Mouse (Mus musculus): ENCODE measurements at regions not wholly inside any gene's neighbourhood (a gene's known extent, or its start where the extent isn't known, plus 50 kb on each side); places are given as distances from the start of the nearest gene placed in this dataset.
A peak's percentile ranks its signal among the peaks of the same experiment; 100 is the strongest.

GRCm38 (mm10) chr1:129219098-129219497 is 54.0 kb upstream of the Thsd7b start:
- no peaks in the 10 kb centered on the region for H3K36me3 ChIP-seq
- ATAC-seq (ENCODE audit: low FRiP score), result no peak
- WGBS, result 96% methylated on average over 2 of the region's 2 CpGs
- H3K27me3 ChIP-seq, result no peaks in the 10 kb centered on the region
- no peak overlapping the region for H3K9ac ChIP-seq
- H3K27ac ChIP-seq, result no peak overlapping the region
- H3K4me1 ChIP-seq (replicated peaks), result no peaks in the 10 kb centered on the region
- no peak overlapping the region for H3K4me3 ChIP-seq
- no peak overlapping the region for H3K4me2 ChIP-seq
- H3K9me3 ChIP-seq, result no peaks in the 10 kb centered on the region

GRCm38 (mm10) chr1:129208806-129209205 is 64.3 kb upstream of the Thsd7b start:
- 46% methylated on average over 1 of the region's 1 CpGs for WGBS
- peaks cover 19% of the 10 kb centered on the region; the same call in 1 of the 2 replicates for H3K27me3 ChIP-seq
- no peak overlapping the region for H3K4me3 ChIP-seq
- H3K9me3 ChIP-seq, result no peaks in the 10 kb centered on the region
- H3K4me2 ChIP-seq, result no peak overlapping the region
- H3K4me1 ChIP-seq (replicated peaks), result peaks cover 7% of the 10 kb centered on the region
- no peak overlapping the region for H3K9ac ChIP-seq
- H3K36me3 ChIP-seq, result no peaks in the 10 kb centered on the region
- peak; percentile 27; the same call in 1 of the 2 replicates for ATAC-seq (ENCODE audit: low FRiP score)
- H3K27ac ChIP-seq, result peak overlapping the region; percentile 78

GRCm38 (mm10) chr1:129208406-129208805 is 64.7 kb upstream of the Thsd7b start:
- H3K36me3 ChIP-seq, result no peaks in the 10 kb centered on the region
- H3K9me3 ChIP-seq, result no peaks in the 10 kb centered on the region
- H3K9ac ChIP-seq, result no peak overlapping the region
- peaks cover 7% of the 10 kb centered on the region for H3K4me1 ChIP-seq (replicated peaks)
- no peak overlapping the region for H3K4me3 ChIP-seq
- peak; percentile 98 for ATAC-seq (ENCODE audit: low FRiP score)
- peak overlapping the region; percentile 78 for H3K27ac ChIP-seq
- no peak overlapping the region; the same call in 1 of the 2 replicates for H3K4me2 ChIP-seq
- H3K27me3 ChIP-seq, result peaks cover 19% of the 10 kb centered on the region; the same call in 1 of the 2 replicates
- 7% methylated on average over 2 of the region's 2 CpGs for WGBS

GRCm38 (mm10) chr1:129207674-129208073 is 65.4 kb upstream of the Thsd7b start:
- H3K4me3 ChIP-seq, result no peak overlapping the region
- H3K27ac ChIP-seq, result no peak overlapping the region
- no peak overlapping the region for H3K4me2 ChIP-seq
- H3K9ac ChIP-seq, result no peak overlapping the region
- H3K4me1 ChIP-seq (replicated peaks), result peaks cover 7% of the 10 kb centered on the region
- H3K27me3 ChIP-seq, result peaks cover 18% of the 10 kb centered on the region; the same call in 1 of the 2 replicates
- H3K36me3 ChIP-seq, result no peaks in the 10 kb centered on the region
- 45% methylated on average over 5 of the region's 5 CpGs for WGBS
- no peak for ATAC-seq (ENCODE audit: low FRiP score)
- H3K9me3 ChIP-seq, result no peaks in the 10 kb centered on the region

- Histone ChIP-seq H3K36me3 (no peaks in the 10 kb centered on the region), H3K9ac (no peak overlapping the region), H3K27ac (no peak overlapping the region), H3K4me1 (replicated peaks) (no peaks in the 10 kb centered on the region), H3K4me2 (no peak overlapping the region), H3K27me3 (no peaks in the 10 kb centered on the region), H3K9me3 (no peaks in the 10 kb centered on the region), H3K4me3 (no peak overlapping the region)
- no peak for ATAC-seq (ENCODE audit: low FRiP score)
- WGBS, result 75% methylated on average over 3 of the region's 3 CpGs
Measured at GRCm38 (mm10) chr1:129180174-129180759, 92.8 kb upstream of the Thsd7b start.

DNA sequence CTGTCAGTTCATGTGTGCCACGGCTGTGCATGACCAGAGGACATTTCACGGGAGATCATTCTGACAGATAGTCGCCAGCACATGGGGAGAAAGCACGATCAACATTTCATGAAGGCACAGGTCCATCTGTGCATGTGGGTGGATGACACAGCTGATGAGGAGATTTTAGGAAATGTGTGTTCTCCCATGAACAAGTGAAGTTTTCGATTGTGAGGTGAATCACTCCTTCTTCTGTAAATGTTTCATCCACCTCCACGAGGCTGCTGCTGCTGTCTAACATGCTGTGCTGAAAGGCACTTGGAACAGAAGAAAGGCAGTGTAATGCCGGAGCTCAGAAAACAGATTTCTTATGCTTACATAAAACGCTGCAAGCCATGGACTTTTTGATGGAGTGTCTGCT is 103.2 kb upstream of the Thsd7b start:
- no peak overlapping the region for H3K4me2 ChIP-seq
- H3K9ac ChIP-seq, result no peak overlapping the region
- no peaks in the 10 kb centered on the region for H3K9me3 ChIP-seq
- 80% methylated on average over 8 of the region's 8 CpGs for WGBS
- H3K36me3 ChIP-seq, result no peaks in the 10 kb centered on the region
- no peaks in the 10 kb centered on the region for H3K27me3 ChIP-seq
- ATAC-seq (ENCODE audit: low FRiP score), result no peak
- no peaks in the 10 kb centered on the region for H3K4me1 ChIP-seq (replicated peaks)
- H3K4me3 ChIP-seq, result no peak overlapping the region
- no peak overlapping the region for H3K27ac ChIP-seq

- H3K4me2 ChIP-seq, result no peak overlapping the region
- H3K36me3 ChIP-seq, result no peaks in the 10 kb centered on the region
- peak; percentile 73 for ATAC-seq (ENCODE audit: low FRiP score)
- WGBS, result 76% methylated on average over 1 of the region's 1 CpGs
- no peak overlapping the region for H3K9ac ChIP-seq
- no peaks in the 10 kb centered on the region for H3K27me3 ChIP-seq
- H3K9me3 ChIP-seq, result no peaks in the 10 kb centered on the region
- no peak overlapping the region for H3K27ac ChIP-seq
- H3K4me3 ChIP-seq, result no peak overlapping the region
- H3K4me1 ChIP-seq (replicated peaks), result 0 out of 2 replicates have a peak, but pooled peaks cover 5% of the 10 kb centered on the region
Measured at GRCm38 (mm10) chr1:129150643-129151042, 122.5 kb upstream of the Thsd7b start.

DNA sequence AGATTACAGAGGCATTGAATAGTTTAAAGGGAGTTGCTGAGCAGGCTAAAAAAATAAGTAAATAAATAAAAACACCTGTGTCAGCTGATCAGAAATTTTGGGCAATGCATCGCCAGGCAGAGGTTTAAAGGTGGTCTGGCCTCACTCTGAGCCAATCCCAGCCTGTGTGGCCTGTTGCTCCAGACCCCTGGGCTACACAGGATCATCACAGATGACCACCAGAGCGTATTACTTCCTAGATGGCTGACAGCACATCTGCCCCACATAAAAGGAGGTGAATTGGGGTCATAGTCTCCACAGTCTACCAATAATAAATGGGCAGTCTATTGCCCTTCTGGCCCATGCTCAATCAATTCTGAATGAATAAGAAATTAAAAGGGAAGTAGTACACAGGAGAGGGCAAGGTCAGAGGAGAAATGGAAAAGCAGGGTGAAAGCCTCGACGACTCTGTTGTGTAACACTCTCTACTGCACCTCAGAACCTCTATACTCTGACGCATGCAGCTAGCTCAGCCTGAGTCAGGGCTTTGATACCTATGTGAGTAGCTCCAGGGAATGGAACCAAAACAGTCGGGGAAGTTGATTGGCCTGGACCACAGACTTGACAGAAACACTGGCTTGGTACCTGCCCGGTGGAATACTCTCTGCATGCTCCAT is 124.2 kb upstream of the Thsd7b start:
- no peak for ATAC-seq (ENCODE audit: low FRiP score)

DNA sequence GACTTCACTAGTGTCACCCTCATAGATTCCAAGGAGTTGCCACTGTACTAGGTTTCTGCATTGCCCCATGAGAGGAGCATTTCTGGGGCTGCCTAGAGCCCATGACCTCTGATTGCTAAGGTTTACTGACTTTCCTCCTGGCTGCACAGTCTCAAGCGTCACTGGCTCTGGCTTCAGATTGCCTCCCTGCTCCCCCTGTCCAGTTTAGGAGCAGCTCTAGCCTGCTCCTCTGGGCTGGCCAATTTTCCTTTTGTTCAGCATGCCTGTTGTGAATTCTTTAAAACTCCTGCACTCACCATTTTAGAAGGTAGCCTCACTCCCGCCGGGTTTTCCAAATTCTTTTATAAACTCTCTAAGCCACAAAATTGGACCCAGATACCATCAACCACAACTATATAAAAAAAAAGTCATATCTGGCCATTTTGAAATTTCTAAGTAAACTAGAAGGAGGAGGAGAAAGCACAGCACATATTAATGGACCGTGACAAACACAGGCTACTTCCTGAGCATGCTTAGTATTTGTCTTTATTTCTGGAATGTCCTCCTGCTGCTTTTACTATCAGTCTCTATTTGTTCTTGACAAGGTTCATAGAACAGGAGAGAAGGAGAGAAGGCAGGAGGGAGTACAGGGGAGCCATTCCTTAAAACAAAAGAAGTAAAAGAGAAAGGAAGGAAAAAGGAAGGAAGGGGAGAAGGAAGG is 126.6 kb upstream of the Thsd7b start:
- H3K4me2 ChIP-seq, result no peak overlapping the region
- ATAC-seq (ENCODE audit: low FRiP score), result no peak
- no peak overlapping the region for H3K27ac ChIP-seq
- H3K9me3 ChIP-seq, result no peaks in the 10 kb centered on the region
- H3K9ac ChIP-seq, result no peak overlapping the region
- H3K4me3 ChIP-seq, result no peak overlapping the region
- H3K27me3 ChIP-seq, result no peaks in the 10 kb centered on the region
- no peaks in the 10 kb centered on the region for H3K36me3 ChIP-seq
- H3K4me1 ChIP-seq (replicated peaks), result 0 out of 2 replicates have a peak, but pooled peaks cover 5% of the 10 kb centered on the region
- WGBS, result 54% methylated on average over 4 of the region's 4 CpGs

More for the DNA sequence above, 124.2 kb upstream of the Thsd7b start:
- no peaks in the 10 kb centered on the region for H3K9me3 ChIP-seq
- H3K4me2 ChIP-seq, result no peak overlapping the region
- H3K36me3 ChIP-seq, result no peaks in the 10 kb centered on the region
- 0 out of 2 replicates have a peak, but pooled peaks cover 5% of the 10 kb centered on the region for H3K4me1 ChIP-seq (replicated peaks)
- no peak overlapping the region for H3K4me3 ChIP-seq
- WGBS, result 48% methylated on average over 7 of the region's 7 CpGs
- H3K9ac ChIP-seq, result no peak overlapping the region
- no peaks in the 10 kb centered on the region for H3K27me3 ChIP-seq
- H3K27ac ChIP-seq, result no peak overlapping the region

GRCm38 (mm10) chr1:129138783-129139182 is 134.3 kb upstream of the Thsd7b start:
- Histone ChIP-seq H3K9ac (no peak overlapping the region), H3K4me2 (no peak overlapping the region), H3K9me3 (no peaks in the 10 kb centered on the region), H3K36me3 (no peaks in the 10 kb centered on the region), H3K27ac (no peak overlapping the region), H3K27me3 (no peaks in the 10 kb centered on the region), H3K4me3 (no peak overlapping the region), H3K4me1 (replicated peaks) (no peaks in the 10 kb centered on the region)
- no peak for ATAC-seq (ENCODE audit: low FRiP score)
- WGBS, result 80% methylated on average over 7 of the region's 7 CpGs

DNA sequence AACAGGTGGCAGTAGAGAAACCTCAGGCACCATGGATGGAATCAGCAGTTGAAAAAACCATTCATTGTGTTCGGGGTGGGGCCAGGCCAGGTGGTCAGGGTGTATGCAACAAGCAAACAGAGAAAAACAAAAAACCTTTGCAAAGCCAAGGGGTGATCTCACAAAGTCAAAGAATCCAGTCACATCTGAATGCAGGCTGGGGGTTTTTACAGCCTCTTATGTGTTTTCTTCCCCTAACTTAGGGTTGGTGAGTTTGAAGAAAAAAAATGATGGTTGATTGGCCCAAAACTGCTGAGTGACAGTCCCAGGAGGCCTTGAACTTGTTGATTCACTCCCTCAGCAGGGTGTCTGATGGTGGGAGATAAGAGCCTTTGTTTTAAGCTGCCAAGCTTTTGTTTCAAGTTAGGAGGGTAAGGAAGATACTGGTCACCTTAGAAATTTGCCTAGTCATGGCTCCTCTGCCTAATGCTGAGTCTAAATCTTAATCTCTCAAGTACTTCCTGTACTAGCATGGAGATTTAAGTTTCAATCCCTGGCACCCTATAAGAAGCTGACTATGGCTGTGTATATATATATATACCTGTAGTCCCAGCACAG is 166.0 kb upstream of the Thsd7b start:
- 52% methylated on average over 1 of the region's 1 CpGs for WGBS
- H3K27ac ChIP-seq, result no peak overlapping the region

GRCm38 (mm10) chr1:129100997-129101396 is 172.1 kb upstream of the Thsd7b start:
- no peak for ATAC-seq (ENCODE audit: low FRiP score)
- Histone ChIP-seq H3K4me3 (no peak overlapping the region), H3K36me3 (no peaks in the 10 kb centered on the region), H3K9ac (no peak overlapping the region), H3K4me1 (replicated peaks) (no peaks in the 10 kb centered on the region), H3K9me3 (no peaks in the 10 kb centered on the region), H3K27ac (no peak overlapping the region), H3K4me2 (no peak overlapping the region), H3K27me3 (no peaks in the 10 kb centered on the region)
- 86% methylated on average over 8 of the region's 8 CpGs for WGBS

More for the DNA sequence above, 166.0 kb upstream of the Thsd7b start:
- no peak overlapping the region for H3K4me2 ChIP-seq
- H3K27me3 ChIP-seq, result no peaks in the 10 kb centered on the region
- H3K4me3 ChIP-seq, result no peak overlapping the region
- H3K9me3 ChIP-seq, result no peaks in the 10 kb centered on the region
- no peaks in the 10 kb centered on the region for H3K4me1 ChIP-seq (replicated peaks)
- H3K9ac ChIP-seq, result no peak overlapping the region
- no peaks in the 10 kb centered on the region for H3K36me3 ChIP-seq
- ATAC-seq (ENCODE audit: low FRiP score), result no peak
